Mouse (Mus musculus) kidney, adult 8-10 months (tissue): ENCODE measurements at regions not wholly inside any gene's neighbourhood (a gene's known extent, or its start where the extent isn't known, plus 50 kb on each side); places are given as distances from the start of the nearest gene placed in this dataset.

Experiments
- DNase-seq, 2 experiments: peaks; one replicate each; pipeline ENCODE4 v3.0.0; 2022

- DNase-seq: peak; percentile 89 to 92
Observed at GRCm38 (mm10) chr11:105538421-105539210, 51.2 kb upstream of the Tanc2 start.

GRCm38 (mm10) chr11:105532616-105533015 is 57.2 kb upstream of the Tanc2 start:
- DNase-seq: no peak

GRCm38 (mm10) chr11:105530711-105531157 is 59.1 kb upstream of the Tanc2 start:
- no peak for DNase-seq

DNA sequence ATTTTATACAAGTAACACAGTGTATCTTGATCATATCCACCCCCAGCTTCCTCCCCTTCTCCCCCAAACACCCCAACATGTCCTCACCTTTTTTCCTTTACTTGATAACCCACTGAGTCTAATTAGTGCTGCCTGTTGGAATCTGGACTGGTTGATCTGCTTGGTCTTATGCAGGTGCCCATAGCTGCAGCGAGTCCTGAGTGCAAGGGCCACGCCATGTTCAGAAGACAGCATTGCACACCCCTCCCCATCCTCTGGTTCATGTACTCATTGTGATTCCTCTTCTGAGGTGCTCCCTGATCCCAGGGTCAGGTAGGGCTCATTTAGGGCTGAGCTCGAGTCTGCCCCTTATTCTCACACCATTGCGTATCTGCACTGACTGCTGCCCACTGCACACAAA is 63.7 kb upstream of the Tanc2 start:
- DNase-seq: no peak

DNA sequence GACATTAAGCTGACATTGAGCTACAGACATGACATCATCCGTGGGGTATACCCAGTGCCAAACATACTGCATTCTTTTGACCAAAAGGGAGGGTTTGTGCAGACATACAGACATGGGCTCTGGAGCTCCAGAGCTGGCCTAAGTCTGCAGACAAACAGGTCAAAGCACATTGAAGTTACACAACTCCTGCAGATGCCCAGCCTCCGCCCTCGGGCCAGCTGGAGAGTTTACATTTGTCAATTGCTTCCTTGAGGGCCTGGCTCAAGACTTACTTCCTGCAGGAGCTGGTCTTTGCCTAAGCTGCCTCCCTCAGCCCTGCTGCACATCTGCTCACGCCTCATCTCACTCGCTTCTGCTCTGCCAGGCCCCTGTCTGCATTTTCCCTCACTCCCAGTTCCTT is 64.2 kb upstream of the Tanc2 start:
- DNase-seq: peak; percentile 57 to 71

- DNase-seq: no peak
Observed at GRCm38 (mm10) chr11:105524400-105524799, 65.4 kb upstream of the Tanc2 start.

- no peak for DNase-seq
Observed at GRCm38 (mm10) chr11:105523765-105524164, 66.0 kb upstream of the Tanc2 start.

DNA sequence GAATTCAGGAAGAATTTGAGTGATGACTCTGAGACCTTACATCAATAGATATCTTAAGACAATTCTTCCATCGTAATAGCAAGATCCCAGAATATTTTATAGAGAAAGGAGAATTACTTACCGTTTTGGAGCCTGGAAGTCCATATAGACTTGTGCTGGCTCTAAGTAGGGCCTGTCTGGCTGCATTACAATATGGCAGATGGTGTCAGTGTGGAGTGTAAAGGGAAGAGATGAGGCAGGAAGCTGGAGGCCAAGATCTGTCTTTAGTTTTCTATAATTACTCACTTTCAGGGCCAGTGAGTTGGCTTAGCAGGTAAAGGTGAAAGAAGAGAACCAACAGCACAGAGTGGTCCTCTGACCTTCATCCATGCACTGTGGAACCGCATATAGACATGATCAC is 63.9 kb upstream of the March10 start:
- DNase-seq: no peak

DNA sequence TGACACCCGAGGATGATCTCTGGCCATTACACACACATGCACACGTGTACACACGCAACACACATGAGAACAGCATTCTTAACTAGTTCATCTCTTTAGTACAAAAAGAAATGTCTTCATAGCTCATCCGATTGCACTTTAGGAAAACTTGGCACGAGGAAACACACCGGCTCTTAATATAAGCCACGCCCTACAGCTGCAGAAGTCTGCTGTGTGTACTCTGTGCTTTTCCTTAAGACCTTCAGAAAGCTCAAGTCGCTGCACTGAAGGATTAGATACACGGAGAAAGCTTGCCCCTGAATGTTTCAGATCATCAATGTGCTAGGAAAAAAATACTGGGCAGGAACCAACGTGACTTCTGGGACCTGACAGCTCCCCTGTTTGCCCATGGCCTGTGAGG is 56.7 kb upstream of the March10 start:
- no peak for DNase-seq

GRCm38 (mm10) chr11:105510626-105511025 is 54.1 kb upstream of the March10 start:
- DNase-seq: no peak

GRCm38 (mm10) chr11:105510056-105510455 is 53.5 kb upstream of the March10 start:
- no peak for DNase-seq

GRCm38 (mm10) chr11:105508660-105509038 is 52.1 kb upstream of the March10 start:
- no peak for DNase-seq

- DNase-seq: no peak
Observed at GRCm38 (mm10) chr11:105507972-105508659, 51.6 kb upstream of the March10 start.

- DNase-seq: no peak
Observed at GRCm38 (mm10) chr11:105507332-105507971, 50.9 kb upstream of the March10 start.
